Mouse (Mus musculus) midbrain, postnatal 0 days (tissue): ENCODE measurements around the gene Mgat2. TPM values are rescaled to one million over a fixed set of nuclear protein-coding genes. Genes with fewer than 3 reads are reported as not detected.
A peak's percentile ranks its signal among the peaks of the same experiment; 100 is the strongest.

Source experiments
- ATAC-seq: fragments of 200-750 bp; cut with Nextera tagmentation; 2 replicates; pipeline ENCODE4 v1.8.0; 2017; ENCODE audit warnings: moderate number of reproducible peaks, mild to moderate bottlenecking, moderate TSS enrichment, moderate library complexity; ENCODE audit not compliant: low FRiP score
- DNase-seq: peaks from one replicate; pipeline ENCODE4 v3.0.0-alpha.2; 2015; ENCODE audit warnings: low spot score
- H3K27ac ChIP-seq: fragments of 300-500 bp; sonication (generic); 2 replicates; pipeline ENCODE4 v1.5.1; 2014; ENCODE audit warnings: low read depth, mild to moderate bottlenecking, low read length, mixed read lengths
- H3K27me3 ChIP-seq: fragments of 300-500 bp; sonication (generic); 2 replicates; pipeline ENCODE4 v1.6.1; 2014; ENCODE audit warnings: low read length, control low read depth, mixed read lengths; ENCODE audit not compliant: insufficient read depth
- H3K36me3 ChIP-seq: fragments of 300-500 bp; sonication (generic); 2 replicates; pipeline ENCODE4 v1.6.1; 2014; ENCODE audit warnings: low read length, control low read depth, mixed read lengths; ENCODE audit not compliant: insufficient read depth
- H3K4me1 ChIP-seq: fragments of 300-500 bp; sonication (generic); 2 replicates; pipeline ENCODE4 v1.6.1; 2014; ENCODE audit warnings: mild to moderate bottlenecking, control low read depth, antibody characterized with exemption, low read length, mixed read lengths; ENCODE audit not compliant: insufficient read depth
- H3K4me2 ChIP-seq: fragments of 300-500 bp; sonication (generic); 2 replicates; pipeline ENCODE4 v1.6.1; 2014; ENCODE audit warnings: low read depth, mild to moderate bottlenecking, low read length, mixed read lengths; ENCODE audit not compliant: poor library complexity, severe bottlenecking
- H3K4me3 ChIP-seq: fragments of 300-500 bp; sonication (generic); 2 replicates; pipeline ENCODE4 v1.5.1; 2014; ENCODE audit warnings: low read depth, mild to moderate bottlenecking, low read length, moderate library complexity
- H3K9ac ChIP-seq: fragments of 300-500 bp; sonication (generic); replicated peaks from 2 replicates; pipeline ENCODE4 v1.6.1; 2014; ENCODE audit warnings: mild to moderate bottlenecking, low read length, moderate library complexity, mixed read lengths; ENCODE audit not compliant: poor library complexity, severe bottlenecking
- H3K9me3 ChIP-seq: fragments of 300-500 bp; sonication (generic); 2 replicates; pipeline ENCODE4 v1.6.1; 2016; ENCODE audit warnings: low read length, control low read depth
- CTCF ChIP-seq: IDR thresholded peaks from 2 replicates; pipeline ENCODE4 v1.5.1; 2016; ENCODE audit warnings: antibody characterized with exemption, mild to moderate bottlenecking
- WGBS: fragments of 180-500 bp; shearing (Covaris S2); extraction: QIAGEN DNeasy Blood & Tissue Kit; methylation state at CpG from one replicate; pipeline ENCODE4 v1.1.7; 2014; 5-methylcytosine and 5-hydroxymethylcytosine counted together
- polyA plus RNA-seq: library from polyadenylated mRNA; unstranded; fragments of >200 nt; fragmentation: Nextera tagmentation; extraction: Ambion mirVana; gene quantifications from 2 replicates; pipeline ENCODE4 v1.2.1, GENCODE M21; 2015
- total RNA-seq: library from RNA; depleted of rRNA; stranded (reverse); fragments of >200 nt; gene quantifications from 2 replicates; pipeline ENCODE4 v1.2.3, GENCODE M21; 2014

Gene Mgat2
- total and polyA plus RNA-seq, 2 experiments from 2014 or later, result 41.9 to 54.6 TPM

DNA sequence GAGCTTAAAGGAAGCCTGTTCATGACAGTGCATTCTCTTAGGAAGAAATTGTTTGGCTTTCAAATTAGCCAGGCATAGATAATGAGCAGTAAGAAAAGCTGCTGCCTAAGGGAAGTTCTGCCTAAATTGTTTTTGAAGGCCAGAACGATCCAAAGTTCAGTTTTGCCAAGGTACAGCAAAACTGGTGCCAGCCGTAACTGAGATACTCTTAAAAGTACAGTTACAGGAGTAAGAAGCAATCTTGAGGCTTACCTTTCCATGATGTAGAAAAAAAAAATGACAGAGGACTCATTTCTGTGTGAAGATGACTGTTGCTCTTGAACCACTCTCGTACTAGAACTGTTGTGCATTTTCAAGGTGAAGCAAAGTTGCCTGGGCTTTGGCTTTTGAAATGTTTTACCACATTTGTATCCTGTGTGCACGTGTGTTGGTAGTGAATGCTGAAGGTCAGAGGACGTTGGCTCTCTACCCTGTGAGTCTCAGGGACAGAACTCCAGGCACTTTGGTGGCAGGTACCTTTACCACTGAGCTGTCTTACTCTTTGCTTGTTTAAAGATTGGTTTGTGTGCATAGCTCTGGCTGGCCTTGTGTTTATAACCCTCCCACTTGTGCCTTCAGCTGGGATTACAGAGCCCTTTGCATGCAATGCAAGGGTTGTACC, 3.0 kb downstream of the Mgat2 start:
- whole genome bisulfite sequencing, result 65% methylated on average over 5 of the region's 5 CpGs
- TF ChIP-seq CTCF, result no peak
- H3K4me3 ChIP-seq, result no peak overlapping the region
- no peak overlapping the region for H3K4me2 ChIP-seq
- H3K27ac ChIP-seq, result no peak overlapping the region
- peaks cover 15% of the 10 kb centered on the region for H3K4me1 ChIP-seq
- H3K27me3 ChIP-seq, result no peaks in the 10 kb centered on the region
- no peaks in the 10 kb centered on the region for H3K9me3 ChIP-seq
- DNase-seq (no peak), ATAC-seq (no peak)
- 0 out of 2 replicates have a peak, but pooled peaks cover 2% of the 10 kb centered on the region for H3K36me3 ChIP-seq
- H3K9ac ChIP-seq, result no peak overlapping the region

GRCm38 (mm10) chr12:69190074-69190473, 6.1 kb downstream of the Mgat2 start:
- TF ChIP-seq CTCF, result no peak
- H3K9ac ChIP-seq, result no peak overlapping the region
- no peak overlapping the region for H3K4me3 ChIP-seq
- H3K4me2 ChIP-seq, result no peak overlapping the region
- H3K27ac ChIP-seq, result no peak overlapping the region
- DNase-seq, result no peak
- no peaks in the 10 kb centered on the region for H3K36me3 ChIP-seq
- WGBS, result 92% methylated on average over 9 of the region's 9 CpGs
- ATAC-seq, result no peak
- H3K4me1 ChIP-seq, result peaks cover 12% of the 10 kb centered on the region
- H3K27me3 ChIP-seq, result no peaks in the 10 kb centered on the region
- no peaks in the 10 kb centered on the region for H3K9me3 ChIP-seq

GRCm38 (mm10) chr12:69190522-69190921, 6.6 kb downstream of the Mgat2 start:
- WGBS, result 100% methylated on average over 1 of the region's 1 CpGs
- DNase-seq, result no peak
- ATAC-seq, result no peak
- Histone ChIP-seq H3K4me1 (peaks cover 8% of the 10 kb centered on the region; the same call in 1 of the 2 replicates), H3K9me3 (no peaks in the 10 kb centered on the region), H3K27ac (no peak overlapping the region), H3K27me3 (no peaks in the 10 kb centered on the region), H3K4me3 (no peak overlapping the region), H3K36me3 (no peaks in the 10 kb centered on the region), H3K9ac (no peak overlapping the region), H3K4me2 (no peak overlapping the region)
- peak; percentile 64 for TF ChIP-seq CTCF

- ATAC-seq, result no peak
- Histone ChIP-seq H3K9me3 (no peaks in the 10 kb centered on the region), H3K27me3 (no peaks in the 10 kb centered on the region), H3K4me2 (no peak overlapping the region), H3K27ac (no peak overlapping the region), H3K4me3 (no peak overlapping the region), H3K4me1 (peaks cover 7% of the 10 kb centered on the region; the same call in 1 of the 2 replicates), H3K9ac (no peak overlapping the region), H3K36me3 (no peaks in the 10 kb centered on the region)
- TF ChIP-seq CTCF, result no peak
- WGBS, result 92% methylated on average over 5 of the region's 5 CpGs
- no peak for DNase-seq
Measured at GRCm38 (mm10) chr12:69191396-69191795, 7.4 kb downstream of the Mgat2 start.

DNA sequence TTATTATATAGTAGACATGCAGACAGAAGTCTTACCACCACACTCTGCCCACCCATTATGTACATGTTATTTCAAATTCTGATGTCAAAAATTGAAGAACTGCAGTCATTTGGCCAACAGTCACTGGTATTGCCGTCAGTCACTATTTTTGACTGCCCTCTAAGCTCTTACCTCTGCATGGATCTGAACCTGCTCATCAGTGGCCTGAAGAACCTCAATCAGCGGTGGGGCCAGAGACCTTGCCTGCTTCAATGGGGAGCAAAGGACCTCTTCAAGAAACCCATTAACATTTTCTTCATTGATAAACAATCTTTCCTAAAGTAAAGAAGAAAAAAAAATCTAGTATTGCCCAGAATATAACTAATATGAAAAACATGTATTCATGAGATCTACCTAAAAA, 8.7 kb downstream of the Mgat2 start:
- Histone ChIP-seq H3K4me1 (peaks cover 3% of the 10 kb centered on the region; the same call in 1 of the 2 replicates), H3K4me3 (no peak overlapping the region), H3K9ac (no peak overlapping the region), H3K27ac (no peak overlapping the region), H3K9me3 (no peaks in the 10 kb centered on the region), H3K4me2 (no peak overlapping the region), H3K27me3 (no peaks in the 10 kb centered on the region), H3K36me3 (no peaks in the 10 kb centered on the region)
- DNase-seq (no peak), ATAC-seq (no peak)
- WGBS, result 91% methylated on average over 2 of the region's 2 CpGs
- no peak for TF ChIP-seq CTCF
